Mouse (Mus musculus): Measurements from ENCODE around the gene Cst10. TPM values are rescaled to one million over a fixed set of nuclear protein-coding genes. Genes with fewer than 3 reads are reported as not detected.

The Cst10 gene
- polyA plus RNA-seq (2017; shearing (Covaris generic)), result not detected

DNA sequence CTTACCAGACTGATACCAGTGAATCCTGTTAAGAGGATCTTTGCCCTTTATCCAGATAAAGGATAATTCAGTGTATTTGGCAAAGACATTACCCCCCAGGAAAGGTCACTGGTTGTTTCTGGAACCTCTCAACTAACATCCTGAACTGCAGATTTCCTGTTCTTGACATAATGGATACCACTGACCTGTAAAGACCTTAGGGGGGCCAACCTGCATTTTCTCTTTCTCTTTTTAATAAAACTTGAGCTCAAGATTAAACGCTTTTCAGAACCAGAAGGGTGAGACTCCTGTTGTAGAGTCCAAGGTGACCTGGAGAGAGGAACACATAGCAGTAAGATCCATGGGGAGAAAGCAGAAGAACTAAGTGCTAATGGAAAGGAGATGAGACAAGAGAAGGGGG lies at the start of gene Cst10:
Gene Cst10, plus strand, starts transcription at position 301 of the 400 bp plus-strand sequence.
- ATAC-seq, result no peak

DNA sequence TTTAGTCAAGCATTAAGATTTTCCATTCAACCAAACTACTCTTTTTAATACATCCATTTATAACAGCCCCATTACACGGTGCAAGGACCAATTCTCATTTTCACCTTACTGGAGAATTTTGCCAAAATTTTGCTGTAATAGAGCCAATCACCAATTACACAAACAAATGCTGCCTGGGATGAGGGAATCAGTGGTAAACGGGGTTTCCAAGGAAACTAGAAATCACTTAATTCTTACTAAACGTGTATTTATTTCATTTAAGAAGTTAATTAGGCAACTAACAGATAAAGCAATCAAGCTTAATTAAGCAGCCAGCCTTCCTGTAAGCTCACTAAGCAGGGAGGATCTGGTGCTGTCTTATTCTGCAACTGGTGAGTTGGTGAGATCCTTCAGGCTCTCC lies 11.9 kb upstream of the Cst10 start:
- no peak for ATAC-seq

DNA sequence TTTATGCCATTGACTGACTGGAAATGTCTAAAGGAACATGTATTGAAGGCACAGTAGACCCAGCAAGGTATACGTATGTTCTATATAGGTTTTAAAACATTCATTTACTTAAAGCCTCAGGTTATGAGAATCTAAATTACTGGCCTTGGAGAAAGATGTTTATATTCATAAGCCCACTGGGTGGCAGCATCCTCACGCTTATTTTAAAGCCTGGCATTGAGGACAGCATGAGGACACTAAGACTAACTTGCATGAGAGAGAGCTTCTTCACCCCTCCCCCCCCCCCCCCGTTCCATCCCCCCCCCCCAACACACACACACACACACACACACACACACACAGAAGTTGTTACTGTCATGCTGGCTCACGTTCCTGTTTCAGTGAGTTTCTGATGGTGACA lies 17.7 kb downstream of the Cst10 start:
- ATAC-seq, result no peak
